Mouse (Mus musculus) MEL (cell line): ENCODE data around the gene Trf.

Experiments
- CTCF ChIP-seq, 3 experiments: IDR thresholded peaks in 2 of 3; conservative IDR thresholded peaks in 1 of 3; 2 replicates each; pipeline ENCODE4 v1.5.1; 2011 to 2012; ENCODE audit warnings: low read length in 3 of 3, low read depth in 2 of 3, mild to moderate bottlenecking in 2 of 3, improper control_type of control experiment in 1 of 3, inconsistent platforms in 1 of 3, mixed read lengths in 1 of 3, moderate library complexity in 1 of 3; ENCODE audit not compliant: control insufficient read depth in 1 of 3, insufficient read depth in 1 of 3, poor library complexity in 1 of 3, severe bottlenecking in 1 of 3
- EP300 ChIP-seq, 2 experiments: IDR thresholded peaks; 2 replicates each; pipeline ENCODE4 v1.6.1; 2011; ENCODE audit warnings: improper control_type of control experiment in 2 of 2, low read length in 2 of 2, low read depth in 1 of 2, mild to moderate bottlenecking in 1 of 2
- GATA1 ChIP-seq: IDR thresholded peaks from 2 replicates; pipeline ENCODE4 v1.6.1; 2011; ENCODE audit warnings: low read depth, low read length, improper control_type of control experiment
- MEF2A ChIP-seq: IDR thresholded peaks from 2 replicates; pipeline ENCODE4 v1.6.1; 2014; ENCODE audit warnings: low read depth, mild to moderate bottlenecking, inconsistent platforms, low read length, improper control_type of control experiment; ENCODE audit not compliant: poor library complexity, insufficient replicate concordance, severe bottlenecking; ENCODE audit errors: extremely low read depth
- NRF1 ChIP-seq: IDR thresholded peaks from 2 replicates; pipeline ENCODE4 v1.6.1; 2014; ENCODE audit warnings: low read depth, mild to moderate bottlenecking, inconsistent platforms, low read length, improper control_type of control experiment, moderate library complexity; ENCODE audit not compliant: poor library complexity, insufficient read depth, severe bottlenecking
- POLR2A ChIP-seq, 2 experiments: IDR thresholded peaks; 2 replicates each; pipeline ENCODE4 v1.6.1; 2011 to 2012; ENCODE audit warnings: low read length in 2 of 2, mild to moderate bottlenecking in 2 of 2, control low read depth in 1 of 2, improper control_type of control experiment in 1 of 2, low read depth in 1 of 2, moderate library complexity in 1 of 2; ENCODE audit not compliant: control insufficient read depth in 1 of 2, insufficient read depth in 1 of 2, poor library complexity in 1 of 2
- POLR2AphosphoS5 ChIP-seq: IDR thresholded peaks from 2 replicates; pipeline ENCODE4 v1.6.1; 2012; ENCODE audit warnings: low read depth, borderline replicate concordance, mild to moderate bottlenecking, inconsistent platforms, low read length, moderate library complexity, mixed read lengths
- RAD21 ChIP-seq: IDR thresholded peaks from 2 replicates; pipeline ENCODE4 v1.6.1; 2011; ENCODE audit warnings: mild to moderate bottlenecking, low read depth, low read length, improper control_type of control experiment
- RCOR1 ChIP-seq: IDR thresholded peaks from 2 replicates; pipeline ENCODE4 v1.6.1; 2012; ENCODE audit warnings: low read depth, mild to moderate bottlenecking, inconsistent platforms, low read length, improper control_type of control experiment
- SIN3A ChIP-seq: IDR thresholded peaks from 2 replicates; pipeline ENCODE4 v1.6.1; 2012; ENCODE audit warnings: low read length, improper control_type of control experiment, inconsistent platforms
- SMC3 ChIP-seq: IDR thresholded peaks from 2 replicates; pipeline ENCODE4 v1.6.1; 2011; ENCODE audit warnings: low read depth, low read length, improper control_type of control experiment
- TBP ChIP-seq: IDR thresholded peaks from 2 replicates; pipeline ENCODE4 v1.8.0; 2011; ENCODE audit warnings: low read depth, low read length, improper control_type of control experiment
- ZMIZ1 ChIP-seq: IDR thresholded peaks from 2 replicates; pipeline ENCODE4 v1.6.1; 2012; ENCODE audit warnings: low read depth, mild to moderate bottlenecking, inconsistent platforms, low read length, improper control_type of control experiment, moderate library complexity
- ZNF384 ChIP-seq: IDR thresholded peaks from 2 replicates; pipeline ENCODE4 v1.6.1; 2012; ENCODE audit warnings: low read depth, mild to moderate bottlenecking, inconsistent platforms, low read length, improper control_type of control experiment

DNA sequence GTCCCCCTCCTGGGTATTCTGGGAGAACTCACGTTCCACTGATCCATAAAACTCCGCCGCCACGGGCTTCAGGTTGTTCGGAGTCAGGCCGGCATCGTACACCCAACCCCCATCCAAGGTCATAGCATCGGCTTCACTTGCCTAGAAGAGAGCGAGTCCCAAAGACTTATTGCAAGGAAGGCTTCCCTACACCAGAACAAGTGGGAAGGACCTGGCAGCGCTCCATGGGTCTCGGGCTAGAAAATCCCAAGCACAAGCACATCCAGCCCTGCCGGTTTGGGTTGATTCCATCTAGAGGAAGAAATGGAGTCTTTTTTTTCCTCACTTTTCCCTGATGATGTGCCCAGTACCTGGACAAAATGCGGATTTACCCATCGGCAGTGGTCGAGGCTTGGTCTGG, 3.4 kb downstream of the Trf start:
- TF ChIP-seq CTCF (IDR thresholded peaks at IDR 0.05 in 2 of 3, conservative IDR thresholded peaks at IDR 0.05 in 1 of 3; ENCODE audit: control insufficient read depth in 1 of 3, insufficient read depth in 1 of 3, low read depth in 2 of 3, low read length in 3 of 3, poor library complexity in 1 of 3, severe bottlenecking in 1 of 3), result no peak
- TF ChIP-seq POLR2A (IDR thresholded peaks at IDR 0.05; ENCODE audit: control insufficient read depth in 1 of 2, insufficient read depth in 1 of 2, low read depth in 1 of 2, low read length in 2 of 2, poor library complexity in 1 of 2), result no peak
- no peak for TF ChIP-seq ZMIZ1
- TF ChIP-seq RAD21, result no peak
- TF ChIP-seq EP300 (IDR thresholded peaks at IDR 0.05; ENCODE audit: low read depth in 1 of 2, low read length in 2 of 2), result no peak
- no peak for TF ChIP-seq MEF2A
- TF ChIP-seq POLR2AphosphoS5, result no peak
- no peak for TF ChIP-seq ZNF384
- TF ChIP-seq SMC3, result no peak
- no peak for TF ChIP-seq GATA1
- no peak for TF ChIP-seq TBP
- TF ChIP-seq SIN3A, result no peak
- TF ChIP-seq NRF1, result no peak
- no peak for TF ChIP-seq RCOR1
